17 mouse cellular contexts compared by ENCODE assay signal in the genomic region with DNA sequence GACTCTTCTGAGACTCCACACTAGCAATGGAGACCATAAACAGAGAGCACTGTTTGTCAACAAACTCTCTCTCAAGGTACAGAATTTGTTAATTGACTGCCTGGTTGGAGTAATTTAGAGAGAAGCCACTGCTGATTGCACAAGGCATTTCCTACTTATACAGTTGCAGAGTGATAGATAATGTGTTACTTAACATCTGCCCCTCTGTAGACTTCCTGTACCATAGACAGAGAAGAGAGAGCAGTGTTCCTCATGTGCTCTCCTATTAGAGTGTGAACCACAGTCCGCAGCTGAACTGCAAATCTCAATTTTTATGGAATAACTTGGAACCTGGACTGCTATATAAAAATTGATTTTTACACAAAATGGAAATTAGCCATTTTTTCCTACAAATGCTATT.
"Had no signal": no experiment of that assay in that cellular context is flagged by ENCODE, and none has a peak within 500 bp of the region (broad histone marks: within the 10 kb centered on the region; RNA-seq: fewer than 3 reads in every experiment).

No protein-coding gene starts in this region.

- H3K9me3 ChIP-seq: liver, embryonic 13.5 days; liver, embryonic 15.5 days; megakaryocyte, embryonic 14.5 days; midbrain, embryonic 13.5 days; midbrain, embryonic 15.5 days; neural tube, embryonic 12.5 days; stomach, embryonic 15.5 days had no signal

- H3K27ac ChIP-seq: liver, embryonic 13.5 days; liver, embryonic 15.5 days; macrophage; midbrain, embryonic 13.5 days; midbrain, embryonic 15.5 days; neural tube, embryonic 12.5 days; stomach, embryonic 15.5 days; stomach, postnatal 0 days had no signal

- H3K4me3 ChIP-seq: liver, embryonic 13.5 days; liver, embryonic 15.5 days; megakaryocyte, embryonic 14.5 days; midbrain, embryonic 13.5 days; midbrain, embryonic 15.5 days; neural tube, embryonic 12.5 days; stomach, embryonic 15.5 days had no signal

- DNase-seq: liver, embryonic 13.5 days; liver, postnatal 0 days; lung, postnatal 10 days; right cerebral cortex, postnatal 14 days; thymus, adult 2 months; thymus, postnatal 25 days; thymus, postnatal 4 days had no signal

- ATAC-seq: liver, postnatal 0 days; midbrain, embryonic 13.5 days; midbrain, embryonic 15.5 days had no signal

- H3K4me1 ChIP-seq: liver, embryonic 13.5 days; liver, embryonic 15.5 days; megakaryocyte, embryonic 14.5 days; midbrain, embryonic 13.5 days; midbrain, embryonic 15.5 days; neural tube, embryonic 12.5 days; stomach, embryonic 15.5 days had no signal

- H3K9ac ChIP-seq: liver, embryonic 13.5 days; liver, embryonic 15.5 days; liver, postnatal 0 days; midbrain, embryonic 13.5 days; midbrain, embryonic 15.5 days; neural tube, embryonic 12.5 days; stomach, embryonic 15.5 days had no signal

- H3K36me3 ChIP-seq: liver, embryonic 13.5 days; liver, embryonic 15.5 days; midbrain, embryonic 13.5 days; midbrain, embryonic 15.5 days; neural tube, embryonic 12.5 days; stomach, embryonic 15.5 days had no signal

- H3K4me2 ChIP-seq: liver, embryonic 11.5 days; liver, embryonic 13.5 days; liver, embryonic 15.5 days; midbrain, embryonic 11.5 days; midbrain, embryonic 13.5 days; midbrain, embryonic 15.5 days; neural tube, embryonic 12.5 days; stomach, embryonic 15.5 days had no signal

- H3K27me3 ChIP-seq: liver, embryonic 13.5 days; liver, embryonic 15.5 days; megakaryocyte, embryonic 14.5 days; midbrain, embryonic 13.5 days; midbrain, embryonic 15.5 days; neural tube, embryonic 12.5 days; stomach, embryonic 15.5 days had no signal
